Mouse (Mus musculus) mesoderm, embryonic 11.5 days (tissue): ENCODE results near the gene Ss18l1.

Experiments
- DNase-seq: peaks from one replicate; pipeline ENCODE4 v3.0.0-alpha.2; 2012; ENCODE audit warnings: low read depth, low spot score

Gene Ss18l1

DNA sequence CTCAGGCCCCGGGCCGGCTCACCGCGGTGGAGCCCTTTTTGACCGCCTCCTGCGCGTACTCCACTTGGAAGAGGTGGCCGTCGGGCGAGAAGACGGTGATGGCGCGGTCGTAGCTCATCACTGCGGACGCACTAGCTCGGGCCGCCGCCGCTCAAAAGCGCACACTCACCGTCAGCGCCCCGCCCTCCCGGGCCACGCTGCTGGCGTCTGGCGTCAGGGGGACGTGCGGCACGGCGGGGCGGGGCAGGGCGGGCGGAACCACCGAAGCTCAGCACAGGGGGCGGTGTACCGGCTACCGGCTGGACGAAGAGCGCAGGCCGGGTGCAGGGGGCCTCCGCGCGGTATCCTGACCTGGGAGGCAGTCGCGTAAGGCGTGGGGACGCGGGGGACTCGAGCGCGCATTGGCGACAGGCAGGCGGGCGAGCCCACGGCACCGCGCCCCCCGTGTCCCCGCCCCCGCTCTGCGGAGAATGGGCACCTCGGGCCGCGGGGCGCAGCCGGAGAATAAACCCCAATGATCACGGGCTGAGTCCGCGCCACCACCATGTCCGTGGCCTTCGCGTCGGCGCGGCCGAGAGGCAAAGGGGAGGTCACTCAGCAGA lies at the start of gene Ss18l1, which contains the start of gene Psma7:
Gene Ss18l1 (plus strand): TSS at position 254 of the 602 bp plus-strand sequence.
Gene Psma7 (minus strand): TSS at position 178 of the 602 bp plus-strand sequence.
- peak; percentile 91 for DNase-seq

DNA sequence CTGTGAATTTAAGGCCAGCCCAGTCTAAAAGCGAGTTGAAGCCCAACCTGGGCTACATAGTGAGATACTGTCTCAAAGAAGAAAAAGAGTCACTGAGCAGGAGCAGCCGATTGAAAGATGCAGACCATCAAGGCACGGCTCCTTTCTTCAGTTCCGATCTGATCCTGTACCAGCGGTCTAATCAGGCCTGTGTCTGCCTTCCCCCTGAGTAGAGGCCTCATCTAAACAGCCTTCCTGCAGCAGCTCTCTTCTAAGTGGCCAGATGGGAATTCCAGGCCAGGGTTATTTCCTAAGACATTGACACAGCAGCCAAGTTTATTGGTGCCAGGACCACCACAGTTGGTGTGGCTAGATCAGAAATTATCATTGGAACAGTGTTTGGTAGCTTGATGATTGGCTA lies 49.2 kb upstream of the Ss18l1 start:
- no peak for DNase-seq

DNA sequence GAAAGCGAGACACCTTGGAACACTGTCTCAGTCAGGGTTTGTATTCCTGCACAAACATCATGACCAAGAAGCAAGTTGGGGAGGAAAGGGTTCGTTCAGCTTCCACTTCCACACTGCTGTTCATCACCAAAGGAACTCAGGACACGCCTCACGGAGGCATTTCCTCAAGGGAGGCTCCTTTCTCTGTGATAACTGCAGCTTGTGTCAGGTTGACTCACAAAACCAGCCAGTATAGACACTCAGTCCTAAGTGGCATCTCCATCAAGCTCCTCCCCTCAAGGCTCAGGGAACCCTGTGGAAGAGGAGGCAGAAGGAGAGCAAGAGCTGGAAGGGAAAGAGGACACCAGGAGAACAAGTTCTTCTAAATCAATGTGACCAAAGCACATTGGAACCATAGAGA lies 43.9 kb upstream of the Ss18l1 start:
- no peak for DNase-seq

DNA sequence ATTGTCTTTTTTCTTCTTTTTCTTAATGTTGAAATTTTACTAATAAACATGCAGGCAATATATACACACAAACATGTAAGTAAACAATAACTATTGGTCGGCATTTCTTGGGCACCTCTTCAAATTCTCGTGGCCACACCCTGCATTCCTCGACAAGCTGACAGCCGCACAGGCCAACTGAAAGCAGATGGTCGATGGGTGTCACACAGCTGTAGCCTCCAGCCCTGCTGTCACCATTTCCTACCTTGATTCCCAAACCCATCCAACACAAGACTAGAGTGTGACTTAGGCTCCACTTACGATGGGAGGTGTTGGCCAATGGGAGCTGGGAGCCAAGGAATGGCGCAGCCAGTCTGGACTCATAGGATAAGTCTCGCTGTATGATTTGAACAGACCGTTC lies 40.7 kb upstream of the Ss18l1 start:
- DNase-seq, result no peak

DNA sequence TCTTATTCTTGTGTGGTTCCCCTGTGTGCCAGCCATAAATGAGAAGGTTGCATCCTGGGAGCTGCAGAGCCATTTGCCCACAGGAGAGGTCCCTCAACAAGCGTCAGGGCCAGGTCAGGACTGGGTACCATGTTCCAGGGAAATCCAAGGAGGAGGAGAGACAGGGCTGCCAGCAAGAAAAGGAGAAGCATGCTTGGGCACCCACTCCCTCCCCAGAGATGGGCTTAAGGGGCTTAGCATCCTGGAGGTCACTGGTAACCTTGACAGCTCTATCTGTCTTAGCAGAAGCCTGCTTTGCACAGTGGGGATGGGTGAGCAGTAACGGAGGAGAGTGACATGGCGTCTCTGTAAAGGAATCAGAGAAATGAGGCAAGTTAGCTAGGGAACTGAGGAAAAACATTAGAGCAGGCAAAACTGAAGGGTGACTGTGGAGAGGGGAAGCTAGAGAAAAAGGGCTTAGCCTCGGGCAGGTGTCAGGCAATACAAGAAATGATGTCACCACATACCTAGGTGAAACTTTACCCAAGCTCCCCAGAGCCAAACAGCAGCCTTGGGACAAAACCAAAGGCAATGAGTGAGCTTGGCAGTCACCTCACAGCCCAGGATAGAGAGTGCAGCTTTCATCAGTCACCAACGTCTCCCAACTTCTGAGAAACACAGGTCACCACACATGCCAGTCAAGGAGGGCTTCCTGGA lies 36.5 kb upstream of the Ss18l1 start:
- no peak for DNase-seq

DNA sequence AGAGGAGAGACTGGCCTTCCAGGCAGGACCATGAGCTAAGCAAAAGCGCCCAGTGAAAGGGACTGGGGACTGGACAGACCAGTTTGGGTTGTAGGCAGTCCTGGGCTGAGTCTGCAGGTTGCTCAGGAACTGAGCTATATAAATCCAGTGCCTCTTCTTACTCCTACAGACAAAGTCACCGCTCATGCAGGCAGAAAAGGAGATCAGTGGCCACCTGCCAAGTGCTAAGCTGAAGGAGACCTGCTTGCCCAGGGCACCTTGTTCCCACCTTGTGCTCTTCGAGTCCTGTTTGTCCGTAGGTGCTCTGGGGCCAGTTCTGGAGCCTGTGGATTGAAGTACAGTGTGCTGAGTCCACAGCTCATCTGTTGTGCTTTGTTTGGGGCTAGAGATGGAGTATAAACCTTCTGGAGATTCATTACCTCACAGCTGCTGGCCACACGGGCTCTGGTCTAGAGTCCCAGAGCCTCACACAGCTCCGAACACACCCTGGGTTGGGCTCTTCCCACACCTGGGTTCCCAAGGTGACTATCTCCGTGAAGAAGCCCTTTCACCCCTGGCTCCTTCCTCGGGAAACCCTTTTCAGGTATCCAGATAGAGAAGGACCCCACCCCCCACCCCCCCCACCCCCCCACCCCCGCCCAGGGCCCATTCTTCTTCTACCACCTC lies 35.8 kb upstream of the Ss18l1 start:
- no peak for DNase-seq

DNA sequence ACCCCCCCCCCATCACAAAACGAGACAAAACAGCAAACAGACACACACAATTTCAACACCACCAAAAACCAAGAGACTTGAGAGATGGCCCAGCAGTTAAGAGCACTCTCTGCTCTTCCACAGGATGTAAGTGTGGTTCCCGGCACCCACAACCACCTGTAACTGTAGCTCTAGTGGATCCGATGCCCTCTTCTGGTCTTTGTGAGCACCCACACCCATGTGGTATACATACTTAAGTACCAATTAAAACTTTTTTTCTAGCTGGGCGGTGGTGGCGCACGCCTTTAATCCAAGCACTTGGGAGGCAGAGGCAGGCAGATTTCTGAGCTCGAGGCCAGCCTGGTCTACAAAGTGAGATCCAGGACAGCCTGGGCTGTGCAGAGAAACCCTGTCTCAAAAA lies 31.6 kb upstream of the Ss18l1 start:
- no peak for DNase-seq

DNA sequence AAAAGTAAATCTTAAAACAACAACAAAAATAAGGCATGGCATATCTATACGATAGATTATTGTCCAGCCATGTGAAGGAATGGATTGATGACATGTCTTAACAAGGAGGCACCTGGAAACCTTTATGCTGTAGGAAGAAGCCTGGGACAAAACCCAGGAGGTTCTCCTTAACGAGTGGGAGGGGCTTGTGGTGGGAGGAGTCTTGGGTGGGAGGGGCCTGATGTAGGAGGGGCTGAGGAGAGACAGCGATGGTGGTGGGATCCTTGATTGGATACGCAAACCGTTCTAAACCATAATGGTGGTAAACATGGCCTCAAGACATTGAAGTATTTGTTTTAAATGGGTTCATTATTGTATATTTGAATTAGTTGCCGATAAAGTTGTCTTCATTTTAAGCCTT lies 30.9 kb upstream of the Ss18l1 start:
- no peak for DNase-seq

DNA sequence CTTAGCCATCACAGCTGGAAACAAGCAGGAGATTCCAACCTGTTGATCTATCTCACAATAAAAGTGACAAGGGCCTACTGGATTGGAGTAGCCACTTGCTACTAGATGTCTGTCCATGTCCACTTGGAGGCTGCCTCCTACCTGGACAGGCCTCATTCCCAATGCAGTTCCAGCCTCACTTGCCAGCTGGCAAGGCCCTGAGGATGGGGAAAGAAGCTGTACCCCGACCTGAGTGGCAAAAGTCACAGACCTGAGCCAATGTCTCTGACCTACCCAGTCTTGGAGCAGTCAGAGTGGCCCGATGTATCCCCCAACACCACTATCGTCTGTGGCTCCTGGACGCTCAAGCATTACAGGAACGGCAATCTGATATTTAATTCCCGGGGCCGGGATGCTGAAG lies 28.6 kb upstream of the Ss18l1 start:
- DNase-seq, result no peak

DNA sequence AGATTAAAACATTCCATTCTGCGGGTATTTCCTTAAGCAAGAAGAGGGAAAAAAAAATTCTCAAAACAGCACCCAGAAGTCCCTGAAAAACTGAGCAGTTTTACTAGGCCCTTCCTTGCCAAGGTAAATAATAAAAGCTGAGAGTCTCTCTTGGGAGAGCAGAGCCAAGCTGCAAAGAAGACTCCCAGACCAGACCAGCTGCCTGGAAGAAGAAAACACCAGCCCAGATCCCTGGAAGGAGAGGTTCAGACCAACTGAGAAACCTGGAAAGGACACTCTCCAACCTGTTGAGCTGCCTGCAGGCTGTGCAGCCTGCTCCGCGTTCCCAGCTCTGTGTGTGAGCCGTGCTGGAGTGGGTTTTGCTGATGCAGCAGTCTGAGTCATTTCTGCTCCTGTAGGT lies 24.7 kb upstream of the Ss18l1 start:
- no peak for DNase-seq

DNA sequence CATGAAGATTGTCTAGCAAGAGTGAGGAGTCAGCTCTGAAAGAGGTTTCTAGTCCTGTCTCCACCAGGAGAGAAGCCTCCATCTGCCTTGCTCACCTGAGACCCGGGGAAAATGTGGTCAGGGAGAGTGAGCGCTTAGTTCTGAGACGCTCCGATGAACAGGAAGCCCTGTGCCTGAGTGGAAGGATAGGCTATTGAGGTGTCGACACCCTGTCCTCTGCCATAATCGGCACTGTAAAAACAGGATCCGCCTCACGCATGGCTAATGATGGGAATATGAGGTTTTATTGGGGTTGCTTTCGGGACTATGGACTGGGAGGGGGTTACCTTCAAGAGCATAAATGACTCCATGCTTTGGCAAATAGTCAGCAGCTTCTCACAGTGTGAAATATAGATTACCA lies 23.7 kb upstream of the Ss18l1 start:
- no peak for DNase-seq

DNA sequence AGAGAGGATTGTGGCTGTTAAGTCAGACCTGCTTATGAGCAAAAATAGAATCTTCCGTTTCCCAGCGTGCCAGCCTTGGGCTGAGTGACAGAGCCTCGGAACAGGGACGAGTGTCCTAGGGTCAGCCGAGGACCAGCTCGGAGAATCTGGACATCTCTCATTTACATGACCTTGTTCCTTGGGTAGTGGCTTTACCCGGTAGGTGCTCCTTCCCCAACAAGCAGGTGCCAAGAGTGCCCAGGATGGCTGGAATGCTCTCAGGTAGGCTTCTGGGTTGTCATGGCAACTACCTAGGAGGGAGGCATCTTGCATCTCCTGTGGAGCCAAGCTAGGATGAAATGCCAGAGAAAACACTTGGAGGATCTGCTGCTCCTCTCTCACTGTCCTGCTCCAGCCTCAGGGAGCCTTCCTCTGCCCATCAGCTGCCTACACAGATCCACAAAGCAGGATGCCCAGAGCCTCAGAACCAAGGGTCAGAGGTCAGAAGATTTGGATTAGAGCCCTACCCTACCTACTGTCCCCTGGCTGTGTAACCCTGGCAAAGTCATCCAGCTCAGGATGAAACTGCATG lies 22.1 kb upstream of the Ss18l1 start:
- DNase-seq, result no peak

DNA sequence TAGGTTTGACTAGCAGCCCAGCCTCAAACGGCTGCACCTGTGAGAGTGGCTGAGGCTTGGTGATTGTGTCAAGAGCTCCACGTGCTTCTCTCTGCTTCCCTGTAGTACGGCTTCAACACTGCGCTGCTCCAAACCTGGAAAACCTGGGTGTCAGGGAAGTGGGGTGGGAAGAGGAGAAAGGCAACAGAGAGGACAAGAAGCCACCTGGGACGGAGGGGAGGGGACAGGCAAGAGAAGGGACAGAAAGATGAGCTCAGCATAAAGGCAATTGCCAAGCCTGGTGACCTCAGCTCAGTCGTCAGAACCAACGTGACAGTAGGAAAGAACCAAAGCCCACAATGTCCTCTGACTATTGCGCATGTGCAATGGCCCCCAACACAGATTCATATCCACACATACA lies 21.4 kb upstream of the Ss18l1 start:
- no peak for DNase-seq

DNA sequence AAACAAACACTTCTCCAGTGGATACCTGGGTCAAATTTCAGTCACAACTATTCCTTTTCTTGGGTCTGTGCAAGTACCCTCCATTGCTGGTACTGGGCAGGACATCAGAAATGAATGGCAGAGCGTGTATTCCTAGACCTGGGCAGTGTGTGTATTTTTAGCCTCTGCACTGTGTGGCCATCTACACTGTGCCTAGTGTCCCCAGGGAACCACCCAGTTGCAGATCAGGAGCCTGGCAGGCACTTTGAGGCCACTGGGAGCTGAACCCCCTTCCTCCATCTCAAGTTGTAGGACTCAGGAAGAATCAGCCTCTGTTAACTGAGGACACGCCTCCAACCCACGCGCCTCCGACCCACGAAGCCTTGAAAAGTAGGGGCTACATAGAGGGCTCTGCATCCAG lies 19.6 kb upstream of the Ss18l1 start:
- DNase-seq, result no peak

DNA sequence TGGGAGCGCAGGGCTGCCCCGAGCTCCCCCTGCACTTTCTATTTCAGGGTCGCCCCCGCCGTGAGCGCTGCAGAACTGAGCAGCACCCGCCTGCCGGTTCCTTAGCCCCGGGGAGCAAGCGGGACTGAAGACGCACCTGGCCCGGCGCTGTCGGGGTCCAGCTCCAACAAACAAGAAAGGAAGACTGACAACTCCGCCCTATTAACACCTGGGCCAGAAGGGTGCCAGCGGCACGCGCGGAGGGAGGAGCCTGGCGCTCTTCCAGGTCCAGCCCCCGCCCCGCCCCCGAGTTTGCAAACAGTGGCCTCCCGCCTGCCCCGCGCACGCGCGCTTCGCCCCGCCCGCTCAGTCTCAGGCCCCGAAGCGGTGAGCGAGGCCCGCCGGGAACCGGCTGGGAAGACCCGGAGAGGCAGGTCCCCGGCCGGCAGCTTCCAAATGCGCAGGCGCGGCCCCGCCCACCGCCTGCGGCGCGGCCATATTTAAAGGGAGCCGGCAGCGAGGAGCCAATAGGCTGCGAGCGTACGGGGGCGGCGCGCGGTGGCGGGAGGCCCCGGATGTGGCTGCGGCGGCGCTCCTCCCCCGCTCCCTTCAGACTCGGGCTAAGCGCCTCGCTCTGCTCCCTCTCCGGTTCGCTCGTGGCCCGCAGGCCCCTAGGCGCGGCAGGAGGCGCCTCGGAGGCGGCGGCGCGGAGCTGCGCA lies 17.8 kb upstream of the Ss18l1 start, which contains the start of gene Lsm14b:
Gene Lsm14b (plus strand): TSS at position 587 of the 698 bp plus-strand sequence.
- DNase-seq, result peak; percentile 97

DNA sequence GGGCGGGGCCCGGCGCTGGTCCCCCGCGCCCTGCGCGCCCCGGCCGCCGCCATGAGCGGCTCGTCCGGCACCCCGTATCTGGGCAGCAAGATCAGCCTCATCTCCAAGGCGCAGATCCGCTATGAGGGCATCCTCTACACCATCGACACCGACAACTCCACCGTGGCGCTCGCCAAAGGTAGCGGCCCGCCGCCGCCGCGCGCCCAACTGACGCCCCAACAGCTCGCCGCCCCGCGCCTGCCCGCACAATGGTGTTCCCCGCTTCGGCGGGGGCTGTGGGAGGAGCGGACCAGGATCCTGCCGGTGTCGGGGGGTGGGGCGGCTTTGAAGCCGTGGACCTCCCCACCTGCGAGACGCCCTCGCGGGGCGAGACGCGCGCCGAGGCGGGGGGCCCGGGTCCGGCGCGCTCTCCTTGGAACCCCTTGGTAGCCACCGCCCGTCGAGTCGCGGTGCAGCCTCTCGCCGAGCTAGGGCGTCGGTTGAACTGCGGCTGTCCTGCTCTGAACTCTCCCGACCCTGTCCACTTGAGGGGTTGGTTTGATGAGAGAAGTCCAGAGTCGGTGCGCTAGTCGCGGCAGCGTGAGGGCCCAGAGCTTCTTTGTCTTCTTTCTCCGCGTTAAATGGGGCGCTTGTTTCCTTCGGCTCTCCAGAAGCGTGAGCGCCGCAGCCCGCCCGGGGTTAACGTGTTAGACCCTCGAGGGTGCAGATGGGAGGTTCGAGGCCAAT lies 17.0 kb upstream of the Ss18l1 start:
- peak; percentile 28 for DNase-seq

DNA sequence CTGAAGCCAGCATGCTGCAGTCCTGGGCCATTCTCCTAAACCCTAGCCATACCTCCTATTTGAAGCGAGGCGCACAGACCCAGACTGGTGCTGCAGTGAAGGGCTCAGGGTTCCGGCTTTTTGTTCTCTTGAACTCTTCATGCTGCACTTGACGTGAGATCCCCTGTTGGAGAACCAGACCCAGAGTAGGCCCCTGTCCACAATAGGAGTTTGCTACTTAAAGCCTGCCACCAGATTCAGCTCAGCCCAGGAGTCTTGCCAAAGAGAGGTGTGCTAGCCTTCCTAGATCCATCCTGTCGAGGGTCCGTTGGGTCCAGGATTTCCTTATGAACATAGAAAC lies 16.5 kb upstream of the Ss18l1 start:
- DNase-seq, result no peak

DNA sequence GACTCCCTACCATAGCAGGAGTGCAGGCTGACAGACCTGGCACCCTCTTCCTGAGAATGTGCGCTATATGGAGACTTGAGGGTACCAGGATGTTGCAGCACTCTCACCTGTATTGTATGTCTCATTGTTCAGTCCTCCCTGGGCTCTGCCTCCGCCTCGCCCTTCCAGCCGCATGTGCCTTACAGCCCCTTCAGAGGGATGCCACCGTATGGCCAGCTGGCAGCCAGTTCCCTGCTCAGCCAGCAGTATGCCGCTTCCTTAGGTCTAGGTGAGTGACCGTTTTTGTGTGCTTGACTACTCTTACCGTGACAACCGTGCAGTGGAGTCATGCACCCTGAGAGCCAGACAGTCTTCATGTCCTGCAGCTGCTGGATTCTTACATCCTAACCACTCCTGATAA lies 14.5 kb upstream of the Ss18l1 start:
- DNase-seq, result no peak

DNA sequence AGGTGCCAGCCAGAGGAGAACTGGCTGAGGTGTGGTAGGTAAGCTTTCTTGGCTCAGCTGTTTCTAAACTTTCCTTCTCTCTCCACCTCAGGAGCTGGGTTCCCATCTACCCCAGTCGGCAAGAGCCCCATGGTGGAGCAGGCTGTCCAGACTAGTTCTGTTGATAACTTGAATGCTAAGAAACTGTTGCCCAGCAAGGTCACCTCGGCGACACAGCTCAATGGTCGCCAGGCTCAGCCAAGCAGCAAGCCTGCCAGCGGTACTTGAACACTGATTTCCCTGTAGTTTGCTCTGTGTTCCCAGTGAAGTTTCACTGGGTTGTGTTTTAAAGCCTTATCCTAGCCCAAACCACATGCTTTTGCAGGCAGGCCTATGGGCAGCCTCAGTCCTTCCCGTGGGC lies 11.0 kb upstream of the Ss18l1 start:
- no peak for DNase-seq

DNA sequence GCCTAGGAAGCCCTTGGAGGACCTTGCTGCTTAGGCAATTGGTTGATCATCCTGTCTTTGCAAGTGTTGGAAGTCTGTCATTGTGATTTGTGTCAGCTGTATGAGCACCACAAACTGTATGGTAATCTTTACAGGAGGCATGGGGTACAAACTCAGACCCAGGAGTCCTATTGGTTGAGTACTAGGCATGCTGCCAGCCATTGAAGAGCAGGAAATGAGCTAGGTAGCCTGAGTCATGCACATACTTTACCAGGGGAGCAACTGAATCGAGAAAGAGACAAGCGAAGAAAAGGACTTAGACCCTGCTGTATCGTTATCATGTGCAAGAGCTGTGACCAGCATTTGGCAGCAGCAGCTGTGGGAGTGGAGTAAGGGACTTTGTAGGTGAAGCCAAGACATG lies 9.4 kb upstream of the Ss18l1 start:
- DNase-seq, result no peak

DNA sequence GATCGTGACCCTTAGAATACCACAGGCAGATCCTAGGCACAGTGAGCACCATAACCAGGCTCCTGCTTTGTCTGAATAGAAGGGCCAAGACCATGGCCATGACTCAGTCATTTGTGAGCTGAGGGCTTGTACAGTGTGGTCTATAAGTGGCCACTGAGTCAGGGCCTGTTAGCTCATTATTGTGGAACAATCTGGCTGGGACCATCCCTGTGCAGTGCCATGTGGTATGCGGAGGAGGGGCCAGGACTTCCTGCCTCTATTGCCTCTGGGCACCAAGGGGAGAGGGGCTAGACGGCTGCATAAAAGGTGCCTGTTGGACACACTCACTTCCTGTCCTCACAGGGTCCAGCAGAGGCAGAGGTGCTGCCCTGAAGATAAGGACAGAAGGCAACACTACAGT lies 8.4 kb upstream of the Ss18l1 start:
- no peak for DNase-seq

DNA sequence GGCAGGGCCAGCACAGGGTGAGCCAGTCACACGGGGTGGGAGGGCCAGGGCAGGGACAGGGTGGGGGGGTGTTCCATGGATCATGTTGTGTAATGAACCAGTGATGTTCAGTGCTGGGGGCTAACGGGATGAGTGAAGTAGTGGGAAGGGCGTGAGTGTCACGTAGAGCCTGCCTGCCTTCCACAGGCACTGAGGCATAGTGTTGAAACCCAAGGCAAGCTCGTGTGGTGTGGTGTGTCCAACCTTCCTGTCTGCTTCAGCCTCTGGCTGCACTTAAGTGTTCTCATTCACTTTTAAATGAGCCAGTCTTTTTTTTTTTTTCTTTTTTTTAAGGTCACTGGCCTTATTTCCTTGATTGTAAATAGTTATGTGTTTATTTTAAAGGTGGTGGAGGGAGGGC lies 7.6 kb upstream of the Ss18l1 start:
- no peak for DNase-seq
